Mouse (Mus musculus) heart, postnatal 36 days (tissue): Measurements from ENCODE around the gene Chmp6. TPM values are rescaled to one million over a fixed set of nuclear protein-coding genes. Genes with fewer than 3 reads are reported as not detected.

Experiments
- DNase-seq, 2 experiments: peaks; one replicate each; pipeline ENCODE4 v3.0.0; 2021 to 2022
- intact Hi-C: fragments of 180-260 bp; cut with DNase I; formaldehyde crosslinking; loops from one replicate; pipeline ENCODE4 v1.15.1; 2025
- total RNA-seq, 2 experiments: library from RNA; stranded (reverse); gene quantifications; 2 replicates each; pipeline ENCODE4 v1.2.3; 2021

The Chmp6 gene
- total RNA-seq, 2 experiments from 2014 or later = 27.9 TPM

- no peak for DNase-seq
- intact Hi-C loops = no loop called here
These were observed 6.1 kb upstream of the Chmp6 start for GRCm38 (mm10) chr11:119907006-119907650.

GRCm38 (mm10) chr11:119907711-119908110, 5.5 kb upstream of the Chmp6 start:
- intact Hi-C loops = no loop called here

GRCm38 (mm10) chr11:119909436-119909835, 3.8 kb upstream of the Chmp6 start:
- intact Hi-C loops = loop anchor here (1.0 kb wide), 1 partner anchor 82 kb away; no protein-coding TSS in a partner anchor
- peak; percentile 75 to 83 for DNase-seq

More at GRCm38 (mm10) chr11:119907711-119908110, 5.5 kb upstream of the Chmp6 start:
- no peak for DNase-seq

- no peak for DNase-seq
- intact Hi-C loops = loop anchor here (5.0 kb wide), 1 partner anchor 174 kb away; the partner anchor contains the start of gene Cep131
These were observed 396 bp upstream of the Chmp6 start for GRCm38 (mm10) chr11:119912845-119913244.

- DNase-seq = no peak
- intact Hi-C loops = loop anchor here (5.0 kb wide), 1 partner anchor 173 kb away; the partner anchor contains the start of gene Cep131
These were observed 684 bp downstream of the Chmp6 start for GRCm38 (mm10) chr11:119913935-119914314.

- intact Hi-C loops = loop anchor here (5.0 kb wide), 1 partner anchor 173 kb away; the partner anchor contains the start of gene Cep131
- DNase-seq = no peak
These were observed 1.1 kb downstream of the Chmp6 start for GRCm38 (mm10) chr11:119914381-119914780.

GRCm38 (mm10) chr11:119915666-119916065, 2.4 kb downstream of the Chmp6 start:
- DNase-seq = no peak
- intact Hi-C loops = loop anchor here (2.0 kb wide), 1 partner anchor 27 kb away; the partner anchor contains the start of gene Baiap2

GRCm38 (mm10) chr11:119916102-119916790, 3.0 kb downstream of the Chmp6 start:
- DNase-seq = peak; percentile 63 to 70
- intact Hi-C loops = loop anchor here (2.0 kb wide), 1 partner anchor 27 kb away; the partner anchor contains the start of gene Baiap2

GRCm38 (mm10) chr11:119916834-119917469, 3.7 kb downstream of the Chmp6 start:
- intact Hi-C loops = loop anchor here (2.0 kb wide), 1 partner anchor 26 kb away; the partner anchor contains the start of gene Baiap2
- no peak for DNase-seq

GRCm38 (mm10) chr11:119918521-119918920, 5.3 kb downstream of the Chmp6 start:
- intact Hi-C loops = no loop called here
- no peak for DNase-seq

GRCm38 (mm10) chr11:119919432-119919831, 6.2 kb downstream of the Chmp6 start:
- intact Hi-C loops = no loop called here
- no peak for DNase-seq

GRCm38 (mm10) chr11:119919897-119920296, 6.7 kb downstream of the Chmp6 start:
- DNase-seq = peak; percentile 50 to 77
- intact Hi-C loops = no loop called here

- intact Hi-C loops = no loop called here
- no peak for DNase-seq
These were observed 7.4 kb downstream of the Chmp6 start for GRCm38 (mm10) chr11:119920668-119921067.

- DNase-seq = no peak
These were observed 11.9 kb downstream of the Chmp6 start for GRCm38 (mm10) chr11:119925176-119925575.

GRCm38 (mm10) chr11:119926762-119927161, 13.5 kb downstream of the Chmp6 start:
- intact Hi-C loops = no loop called here
- DNase-seq = no peak

More at GRCm38 (mm10) chr11:119925176-119925575, 11.9 kb downstream of the Chmp6 start:
- intact Hi-C loops = no loop called here

GRCm38 (mm10) chr11:119928023-119928681, 14.9 kb downstream of the Chmp6 start:
- intact Hi-C loops = no loop called here
- peak; percentile 58 to 65 for DNase-seq

- intact Hi-C loops = no loop called here
These were observed 16.5 kb downstream of the Chmp6 start for GRCm38 (mm10) chr11:119929603-119930265.

GRCm38 (mm10) chr11:119931809-119932208, 18.6 kb downstream of the Chmp6 start:
- intact Hi-C loops = no loop called here
- no peak for DNase-seq

More at GRCm38 (mm10) chr11:119929603-119930265, 16.5 kb downstream of the Chmp6 start:
- DNase-seq = no peak

- intact Hi-C loops = no loop called here
- peak; percentile 34 to 49 for DNase-seq
These were observed 19.9 kb downstream of the Chmp6 start for GRCm38 (mm10) chr11:119933142-119933541.
